Mouse (Mus musculus) neutrophil, adult 59 days (primary cell): ENCODE measurements around the gene Ccdc169. TPM values are rescaled to one million over a fixed set of nuclear protein-coding genes. Genes with fewer than 3 reads are reported as not detected.

Source experiments
- total RNA-seq, 2 experiments: library from RNA; stranded (reverse); gene quantifications; 1 replicate in 1 of 2; 2 replicates in 1 of 2; pipeline ENCODE4 v1.2.4; 2023

Ccdc169 gene
- total RNA-seq = under 1 TPM in 1 of 2 experiments, not detected in 1; 0.13 TPM

GRCm38 (mm10) chr3:55137039-55137438, at the start of gene Ccdc169:
Ccdc169 (plus strand) TSS chr3:55137339.

GRCm38 (mm10) chr3:55111935-55112709, 25.0 kb upstream of the Ccdc169 start, which contains the start of gene Spg20:
Spg20 (plus strand) TSS chr3:55112108.

GRCm38 (mm10) chr3:55181766-55182165, 44.6 kb downstream of the Ccdc169 start, which contains the start of gene Sohlh2:
Sohlh2 (plus strand) TSS chr3:55182028.

Other genes starting within 250 kb of the Ccdc169 start
- gene Sertm1, start 221.5 kb upstream of the Ccdc169 start, total RNA-seq = not detected
- gene Ccna1, start 81.8 kb upstream of the Ccdc169 start, total RNA-seq = not detected
- 1 to 10 TPM; 4.5 to 5.5 TPM for gene Spg20, start 25.2 kb upstream of the Ccdc169 start, total RNA-seq
- gene Sohlh2, start 44.7 kb downstream of the Ccdc169 start, total RNA-seq = not detected
- gene Dclk1, start 105.0 kb downstream of the Ccdc169 start, total RNA-seq = not detected